Comparison of ENCODE assay signal across 8 mouse cellular contexts in genomic region chr9:59680534-59680875, GRCm38 (mm10). TPM values are rescaled to one million over a fixed set of nuclear protein-coding genes. Genes with fewer than 3 reads are reported as not detected.
DNase-seq lines count a peak whose midpoint lies in the region; ATAC-seq and TF ChIP-seq lines count a peak whose summit lies in the region.

No protein-coding gene starts in this region.

- peak overlapping the region; percentile 85 for H3K4me2 ChIP-seq in heart, postnatal 0 days (ENCODE audit: low read depth, low read length)

- no peaks in the 10 kb centered on the region for H3K9me3 ChIP-seq in heart, postnatal 0 days (replicated peaks; ENCODE audit: control insufficient read depth, low read length)
- no peaks in the 10 kb centered on the region for H3K9me3 ChIP-seq in hindbrain, embryonic 10.5 days
- H3K9me3 ChIP-seq in midbrain, embryonic 10.5 days (replicated peaks) = no peaks in the 10 kb centered on the region

- no peak for TF ChIP-seq CTCF in heart, postnatal 0 days (IDR thresholded peaks at IDR 0.05; ENCODE audit: low read depth)

- no peak overlapping the region for H3K9ac ChIP-seq in heart, postnatal 0 days (replicated peaks; ENCODE audit: low read depth, low read length)

- peaks cover 35% of the 10 kb centered on the region for H3K36me3 ChIP-seq in heart, postnatal 0 days (replicated peaks; ENCODE audit: control insufficient read depth, insufficient read depth, low read length)
- peaks cover 45% of the 10 kb centered on the region for H3K36me3 ChIP-seq in hindbrain, embryonic 10.5 days
- H3K36me3 ChIP-seq in midbrain, embryonic 10.5 days = peaks cover 44% of the 10 kb centered on the region

- H3K4me1 ChIP-seq in heart, postnatal 0 days (ENCODE audit: control insufficient read depth, insufficient read depth) = no peaks in the 10 kb centered on the region
- peaks cover 16% of the 10 kb centered on the region for H3K4me1 ChIP-seq in hindbrain, embryonic 10.5 days (replicated peaks)
- H3K4me1 ChIP-seq in midbrain, embryonic 10.5 days = peaks cover 12% of the 10 kb centered on the region

- H3K27ac ChIP-seq in heart, postnatal 0 days (ENCODE audit: low read depth) = no peak overlapping the region
- H3K27ac ChIP-seq in hindbrain, embryonic 10.5 days = 0 out of 2 replicates have a peak overlapping the region, but pooled peaks have one; percentile 17
- 0 out of 2 replicates have a peak overlapping the region, but pooled peaks have one; percentile 33 for H3K27ac ChIP-seq in midbrain, embryonic 10.5 days (replicated peaks)

- TF ChIP-seq EP300 in heart, postnatal 0 days (IDR thresholded peaks at IDR 0.05; ENCODE audit: low read depth) = no peak

- H3K4me3 ChIP-seq in heart, postnatal 0 days (ENCODE audit: low read depth, low read length) = peak overlapping the region; percentile 45
- peak overlapping the region; percentile 57 for H3K4me3 ChIP-seq in hindbrain, embryonic 10.5 days
- H3K4me3 ChIP-seq in midbrain, embryonic 10.5 days = peak overlapping the region; percentile 58

- ATAC-seq in heart, postnatal 0 days (ENCODE audit: insufficient read depth, low read depth) = no peak
- no peak for ATAC-seq in inflammation-experienced regulatory T-cells, adult 6 months

- WGBS in heart, postnatal 0 days = 28% methylated on average over 16 of the region's 16 CpGs
- 9% methylated on average over 16 of the region's 16 CpGs for WGBS in hindbrain, embryonic 10.5 days
- WGBS in midbrain, embryonic 10.5 days = 11% methylated on average over 16 of the region's 16 CpGs

- H3K27me3 ChIP-seq in heart, postnatal 0 days (ENCODE audit: control insufficient read depth, insufficient read depth, low read length) = peaks cover 9% of the 10 kb centered on the region
- H3K27me3 ChIP-seq in hindbrain, embryonic 10.5 days (ENCODE audit: insufficient read depth, poor library complexity, severe bottlenecking) = peaks cover 27% of the 10 kb centered on the region
- H3K27me3 ChIP-seq in midbrain, embryonic 10.5 days (ENCODE audit: low read depth, poor library complexity, severe bottlenecking) = peaks cover 27% of the 10 kb centered on the region

- no peak for DNase-seq in heart, postnatal 0 days (ENCODE audit: low spot score)
- no peak for DNase-seq in heart, adult 8-10 months (ENCODE audit: low spot score)
- peak; percentile 69 for DNase-seq in R1 (ENCODE audit: low read depth, low spot score)
- no peak for DNase-seq in hindbrain, embryonic 10.5 days (ENCODE audit: low spot score)
- DNase-seq in midbrain, embryonic 10.5 days (ENCODE audit: low spot score) = no peak
- DNase-seq in embryo, embryonic 10 days (ENCODE audit: low spot score) = no peak
- DNase-seq in right cerebral cortex, postnatal 36 days (ENCODE audit: low spot score in 2 of 2) = no peak

RNA-seq across cellular contexts. Expression of gene Gramd2, which starts 0.6 kb away (rescaled TPM):
- not detected in 2 replicates for total RNA-seq in heart, postnatal 0 days (2014; rRNA removed; ENCODE audit: low replicate concordance)
- polyA plus RNA-seq in heart, postnatal 0 days (2015; fragmentation: Nextera tagmentation; extraction: Ambion mirVana) = 0.15 and 0.16 TPM in 2 replicates
- not detected for total RNA-seq in heart, adult 8-10 months (2022)
- 0.14 and 0.46 TPM in 2 replicates for polyA plus RNA-seq in hindbrain, embryonic 10.5 days (2016; fragmentation: Nextera tagmentation; extraction: Ambion mirVana)
- 0.11 and 0.14 TPM in 2 replicates for polyA plus RNA-seq in midbrain, embryonic 10.5 days (2016; fragmentation: Nextera tagmentation; extraction: Ambion mirVana)
- not detected for polyA plus RNA-seq in inflammation-experienced regulatory T-cells, adult 6 months (2017; shearing (Covaris generic))

RNA-seq across cellular contexts. Expression of gene Pkm, which starts 24.3 kb away (rescaled TPM):
- total RNA-seq in heart, postnatal 0 days (2014; rRNA removed; ENCODE audit: low replicate concordance) = 1,588 and 1,940 TPM in 2 replicates
- 1,219 and 1,312 TPM in 2 replicates for polyA plus RNA-seq in heart, postnatal 0 days (2015; fragmentation: Nextera tagmentation; extraction: Ambion mirVana)
- total RNA-seq in heart, adult 8-10 months (2022) = 1,000 to 10,000 TPM; 1,114 to 1,272 (median 1,167) TPM
- polyA plus RNA-seq in hindbrain, embryonic 10.5 days (2016; fragmentation: Nextera tagmentation; extraction: Ambion mirVana) = 2,690 and 3,190 TPM in 2 replicates
- polyA plus RNA-seq in midbrain, embryonic 10.5 days (2016; fragmentation: Nextera tagmentation; extraction: Ambion mirVana) = 2,767 and 3,271 TPM in 2 replicates
- 1,000 to 10,000 TPM in 1 of 3 experiments, 100 to 1,000 TPM in 2; 745 to 1,024 (median 798) TPM for polyA plus RNA-seq in inflammation-experienced regulatory T-cells, adult 6 months (2017; shearing (Covaris generic))
